ENCODE assay signal across 16 mouse cellular contexts in genomic region chr12:85113337-85113736, GRCm38 (mm10). TPM values are rescaled to one million over a fixed set of nuclear protein-coding genes. Genes with fewer than 3 reads are reported as not detected.
A peak's percentile ranks its signal among the peaks of the same experiment; 100 is the strongest.
DNase-seq lines count a peak whose midpoint lies in the region; ATAC-seq and TF ChIP-seq lines count a peak whose summit lies in the region.
"Had no signal": no experiment of that assay in that cellular context is flagged by ENCODE, and none has a peak within 500 bp of the region (broad histone marks: within the 10 kb centered on the region; RNA-seq: fewer than 3 reads in every experiment).

No protein-coding gene starts in this region.

- no peak for TF ChIP-seq POLR2A in liver, adult 2 months (IDR thresholded peaks at IDR 0.05; ENCODE audit: extremely low read depth, insufficient read depth, low read length)

- DNase-seq in heart, postnatal 4 days: no peak
- DNase-seq in liver, adult 2 months (ENCODE audit: extremely low read depth, low read depth, low spot score): peak; percentile 66
- no peak for DNase-seq in liver
- peak; percentile 3 for DNase-seq in large intestine, adult 2 months (ENCODE audit: low read depth, low spot score)
- peak; percentile 42 for DNase-seq in yolk sac, embryonic 10.5 days (ENCODE audit: low spot score)
- DNase-seq in embryo, embryonic 11 days: no peak
- no peak for DNase-seq in right cerebral cortex, postnatal 14 days
- DNase-seq: adrenal gland, adult 2 months; cerebellum, adult 18-20 months; layer of hippocampus, postnatal 36 days; thymus, postnatal 14 days had no signal

- ATAC-seq in heart, embryonic 11.5 days (replicated peaks; ENCODE audit: insufficient number of reproducible peaks, low FRiP score, low TSS enrichment): no peak
- ATAC-seq: forebrain, embryonic 14.5 days had no signal

- H3K9ac ChIP-seq in heart, embryonic 11.5 days (ENCODE audit: low read depth, low read length): no peak overlapping the region
- H3K9ac ChIP-seq in liver, adult 2 months (ENCODE audit: low read depth, low read length): no peak overlapping the region

- WGBS in heart, embryonic 11.5 days (ENCODE audit: insufficient replicate concordance): 74% methylated on average over 3 of the region's 3 CpGs
- 21% methylated on average over 3 of the region's 3 CpGs for WGBS in liver, adult 2 months
- 57% methylated on average over 3 of the region's 3 CpGs for WGBS in large intestine, adult 2 months

- no peaks in the 10 kb centered on the region for H3K27me3 ChIP-seq in heart, embryonic 11.5 days (ENCODE audit: control insufficient read depth, insufficient read depth, low read length)
- no peaks in the 10 kb centered on the region for H3K27me3 ChIP-seq in liver, adult 2 months (ENCODE audit: control insufficient read depth, insufficient read depth, low read length)

- H3K4me3 ChIP-seq in heart, embryonic 11.5 days (ENCODE audit: low read depth, low read length): no peak overlapping the region
- no peak overlapping the region for H3K4me3 ChIP-seq in liver, adult 2 months (ENCODE audit: insufficient read depth, low read depth, low read length)
- H3K4me3 ChIP-seq: limb, embryonic 10.5 days had no signal

- peaks cover 23% of the 10 kb centered on the region; the same call in 1 of the 2 replicates for H3K79me2 ChIP-seq in liver, adult 2 months (ENCODE audit: control insufficient read depth, insufficient read depth, low read length)

- no peaks in the 10 kb centered on the region for H3K9me3 ChIP-seq in heart, embryonic 11.5 days (replicated peaks; ENCODE audit: control insufficient read depth, low read length)
- H3K9me3 ChIP-seq: limb, embryonic 10.5 days; midbrain, embryonic 10.5 days had no signal

- peak overlapping the region; percentile 96 for H3K4me2 ChIP-seq in heart, embryonic 11.5 days

- H3K36me3 ChIP-seq in heart, embryonic 11.5 days (ENCODE audit: control insufficient read depth, insufficient read depth, low read length): peaks cover 5% of the 10 kb centered on the region; the same call in 1 of the 2 replicates
- H3K36me3 ChIP-seq in liver, adult 2 months (ENCODE audit: control insufficient read depth, insufficient read depth, low read length): peaks cover 21% of the 10 kb centered on the region

- TF ChIP-seq CTCF in liver, adult 2 months (IDR thresholded peaks at IDR 0.05; ENCODE audit: low read depth, low read length): no peak

- peaks cover 24% of the 10 kb centered on the region for H3K4me1 ChIP-seq in heart, embryonic 11.5 days (ENCODE audit: control insufficient read depth, insufficient read depth, low read length)
- H3K4me1 ChIP-seq in liver, adult 2 months (ENCODE audit: control insufficient read depth, insufficient read depth, low read length): peaks cover 21% of the 10 kb centered on the region

- H3K27ac ChIP-seq in heart, embryonic 11.5 days (ENCODE audit: low read depth, low read length): peak overlapping the region; percentile 57
- H3K27ac ChIP-seq in liver, adult 2 months (replicated peaks; ENCODE audit: insufficient read depth, low read depth, low read length): peak overlapping the region; percentile 69
- H3K27ac ChIP-seq: limb, embryonic 10.5 days; midbrain, embryonic 10.5 days had no signal

RNA-seq across cellular contexts. Expression of gene Dlst, which starts 2.7 kb away (rescaled TPM):
- 170 and 200 TPM in 2 replicates for polyA plus RNA-seq in heart, embryonic 11.5 days (2014; fragmentation: Nextera tagmentation; extraction: Ambion mirVana)
- total RNA-seq in heart, postnatal 4 days (2021): 100 to 1,000 TPM; 538 to 559 TPM
- 149 and 150 TPM in 2 replicates for total RNA-seq in liver, adult 2 months (2014; rRNA removed)
- 111 and 112 TPM in 2 replicates for polyA plus RNA-seq in liver, adult 2 months (2012; rRNA removed)
- 134 and 207 TPM in 2 replicates for polyA plus RNA-seq in large intestine, adult 2 months (2012; rRNA removed)

RNA-seq across cellular contexts. Expression of gene Prox2, which starts 2.8 kb away (rescaled TPM):
- polyA plus RNA-seq in heart, embryonic 11.5 days (2014; fragmentation: Nextera tagmentation; extraction: Ambion mirVana): 2.5 and 3.1 TPM in 2 replicates
- 1 to 10 TPM; 2.3 to 2.6 TPM for total RNA-seq in heart, postnatal 4 days (2021)
- 1.8 and 1.9 TPM in 2 replicates for total RNA-seq in liver, adult 2 months (2014; rRNA removed)
- polyA plus RNA-seq in liver, adult 2 months (2012; rRNA removed): 1.3 and 1.5 TPM in 2 replicates
- polyA plus RNA-seq in large intestine, adult 2 months (2012; rRNA removed): 0.46 and 0.81 TPM in 2 replicates

RNA-seq across cellular contexts. Expression of gene Rps6kl1, which starts 37.7 kb away (rescaled TPM):
- polyA plus RNA-seq in heart, embryonic 11.5 days (2014; fragmentation: Nextera tagmentation; extraction: Ambion mirVana): 0.94 and 1.3 TPM in 2 replicates
- 1 to 10 TPM; 2.3 to 3.0 TPM for total RNA-seq in heart, postnatal 4 days (2021)
- 0.28 and 0.34 TPM in 2 replicates for total RNA-seq in liver, adult 2 months (2014; rRNA removed)
- 0.39 and 0.48 TPM in 2 replicates for polyA plus RNA-seq in liver, adult 2 months (2012; rRNA removed)
- 0.97 and 1.2 TPM in 2 replicates for polyA plus RNA-seq in large intestine, adult 2 months (2012; rRNA removed)
- total RNA-seq: common myeloid progenitor, adult 5-6 weeks had no signal

Comparison
In these comparisons a context has a peak if more than half of its experiments do, and no peak if none do; other contexts are left out.
1. DNase-seq: peak in liver, adult 2 months (single experiment), large intestine, adult 2 months (single experiment) and yolk sac, embryonic 10.5 days (single experiment); none in heart, postnatal 4 days (single experiment), liver (single experiment), embryo, embryonic 11 days (single experiment) and right cerebral cortex, postnatal 14 days (single experiment).